In genomic region chr7:141453636-141454035, GRCm38 (mm10) we compare ENCODE assay signal across 18 mouse cellular contexts.
"Had no signal": no experiment of that assay in that cellular context is flagged by ENCODE, and none has a peak within 500 bp of the region (broad histone marks: within the 10 kb centered on the region; RNA-seq: fewer than 3 reads in every experiment).

No protein-coding gene starts in this region.

- H3K9me3 ChIP-seq: kidney, embryonic 15.5 days; lung, embryonic 15.5 days; midbrain, embryonic 12.5 days; midbrain, embryonic 15.5 days; neural tube, embryonic 12.5 days; neural tube, embryonic 15.5 days; stomach, embryonic 15.5 days had no signal

- H3K27ac ChIP-seq: left cerebral cortex, adult 2 months; lung, embryonic 15.5 days; midbrain, embryonic 12.5 days; midbrain, embryonic 15.5 days; neural tube, embryonic 12.5 days; neural tube, embryonic 15.5 days had no signal

- ATAC-seq: midbrain, embryonic 15.5 days had no signal

- DNase-seq: kidney, adult 11 months; kidney, adult 8-10 months; kidney, postnatal 10 days; kidney, postnatal 36 days; layer of hippocampus, postnatal 36 days; lung, postnatal 14 days; right cerebral cortex, postnatal 25 days; spleen, adult 18-20 months; thymus, postnatal 25 days had no signal

- H3K4me2 ChIP-seq: kidney, embryonic 15.5 days; liver, embryonic 11.5 days; lung, embryonic 15.5 days; midbrain, embryonic 12.5 days; midbrain, embryonic 15.5 days; neural tube, embryonic 12.5 days; neural tube, embryonic 15.5 days; stomach, embryonic 15.5 days had no signal

- H3K27me3 ChIP-seq: kidney, embryonic 15.5 days; lung, embryonic 15.5 days; midbrain, embryonic 15.5 days; neural tube, embryonic 12.5 days; neural tube, embryonic 15.5 days; stomach, embryonic 15.5 days had no signal

- H3K9ac ChIP-seq: kidney, embryonic 15.5 days; lung, embryonic 15.5 days; midbrain, embryonic 12.5 days; midbrain, embryonic 15.5 days; neural tube, embryonic 12.5 days; neural tube, embryonic 15.5 days; stomach, embryonic 15.5 days had no signal

- H3K4me3 ChIP-seq: kidney, embryonic 15.5 days; left cerebral cortex, adult 2 months; lung, embryonic 15.5 days; midbrain, embryonic 15.5 days; neural tube, embryonic 12.5 days; stomach, embryonic 15.5 days had no signal
